Mouse (Mus musculus) ES-E14 (cell line): ENCODE data around the gene Slc36a4. TPM values are rescaled to one million over a fixed set of nuclear protein-coding genes. Genes with fewer than 3 reads are reported as not detected.

ENCODE experiments used
- DNase-seq: peaks from one replicate; pipeline ENCODE4 v3.0.0-alpha.2; 2013; ENCODE audit warnings: low read depth, low spot score
- H3K27ac ChIP-seq: 2 replicates; pipeline ENCODE4 v1.5.1; 2012; ENCODE audit warnings: low read depth, mild to moderate bottlenecking, low read length, moderate library complexity, mixed read lengths; ENCODE audit not compliant: poor library complexity, insufficient read depth, severe bottlenecking
- H3K36me3 ChIP-seq: 2 replicates; pipeline ENCODE4 v1.6.1; 2012; ENCODE audit warnings: mild to moderate bottlenecking, low read length, moderate library complexity, mixed read lengths; ENCODE audit not compliant: control insufficient read depth, poor library complexity, insufficient read depth, severe bottlenecking
- H3K4me1 ChIP-seq, 2 experiments: fragments of 150-350 bp in 1 of 2; sonication (generic) in 1 of 2; 2 replicates each; pipeline ENCODE4 v1.6.1; 2012; ENCODE audit warnings: low read length in 2 of 2, mild to moderate bottlenecking in 1 of 2, mixed read lengths in 1 of 2; ENCODE audit not compliant: control insufficient read depth in 2 of 2, insufficient read depth in 2 of 2, poor library complexity in 1 of 2
- H3K4me3 ChIP-seq, 2 experiments: fragments of 150-350 bp in 1 of 2; sonication (generic) in 1 of 2; 2 replicates each; pipeline ENCODE4 v1.5.1; 2012; ENCODE audit warnings: low read length in 2 of 2, low read depth in 1 of 2, mild to moderate bottlenecking in 1 of 2, mixed read lengths in 1 of 2; ENCODE audit not compliant: insufficient read depth in 1 of 2, poor library complexity in 1 of 2, severe bottlenecking in 1 of 2
- H3K9ac ChIP-seq: 2 replicates; pipeline ENCODE4 v1.6.1; 2012; ENCODE audit warnings: low read depth, mild to moderate bottlenecking, low read length, mixed read lengths; ENCODE audit not compliant: poor library complexity, insufficient read depth, severe bottlenecking
- H3K9me3 ChIP-seq: fragments of 150-350 bp; sonication (generic); 2 replicates; pipeline ENCODE4 v1.6.1; 2012; ENCODE audit warnings: low read depth, mild to moderate bottlenecking, low read length; ENCODE audit not compliant: control insufficient read depth, insufficient read depth
- CHD2 ChIP-seq: IDR thresholded peaks from 2 replicates; pipeline ENCODE4 v1.6.1; 2014; ENCODE audit warnings: mild to moderate bottlenecking, low read depth, low read length, inconsistent platforms
- HCFC1 ChIP-seq: IDR thresholded peaks from 2 replicates; pipeline ENCODE4 v1.6.1; 2012; ENCODE audit warnings: low read length, inconsistent platforms, borderline replicate concordance; ENCODE audit not compliant: insufficient read depth
- MAFK ChIP-seq: IDR thresholded peaks from 2 replicates; pipeline ENCODE4 v1.6.1; 2014; ENCODE audit warnings: mild to moderate bottlenecking, low read depth, low read length, inconsistent platforms; ENCODE audit not compliant: insufficient read depth
- ZC3H11A ChIP-seq: IDR thresholded peaks from 2 replicates; pipeline ENCODE4 v1.6.1; 2012; ENCODE audit warnings: low read depth, mild to moderate bottlenecking, inconsistent platforms, low read length, borderline replicate concordance
- ZNF384 ChIP-seq: IDR thresholded peaks from 2 replicates; pipeline ENCODE4 v1.6.1; 2012; ENCODE audit warnings: low read depth, low read length, inconsistent platforms
- in situ Hi-C, 2 experiments: fragments of 600-800 bp; cut with MboI; formaldehyde crosslinking; loops; one replicate each; pipeline ENCODE4 v1.15.1; 2025; ENCODE audit warnings: low sequenced_read_pairs in 2 of 2, inconsistent platforms in 1 of 2; ENCODE audit not compliant: unreplicated experiment in 2 of 2
- total RNA-seq: library from RNA; depleted of rRNA; stranded (reverse); fragments of 300-350 nt; gene quantifications from 2 replicates; pipeline ENCODE4 v1.2.3, GENCODE M21; 2012

The Slc36a4 gene
- total RNA-seq, 1 experiment: 3.9 TPM

- H3K4me1 ChIP-seq: peaks cover 0 to 2% of the 10 kb centered on the region in 2 experiments; a peak in 1 of 4 replicates
Observed at GRCm38 (mm10) chr9:15748383-15748782, 38.8 kb downstream of the Slc36a4 start.

GRCm38 (mm10) chr9:15759318-15759717 lies 49.8 kb downstream of the Slc36a4 start:
- H3K27ac ChIP-seq: no peak overlapping the region
- no peak overlapping the region for H3K9ac ChIP-seq
- DNase-seq: no peak
- no peak for TF ChIP-seq ZNF384
- TF ChIP-seq ZC3H11A: no peak
- TF ChIP-seq HCFC1: no peak
- TF ChIP-seq CHD2: no peak
- no peak for TF ChIP-seq MAFK
- H3K4me1 ChIP-seq: no peaks in the 10 kb centered on the region
- no peak overlapping the region for H3K4me3 ChIP-seq
- H3K9me3 ChIP-seq: no peaks in the 10 kb centered on the region
- no peaks in the 10 kb centered on the region for H3K36me3 ChIP-seq
- in situ Hi-C loops: no loop called here

More at GRCm38 (mm10) chr9:15748383-15748782, 38.8 kb downstream of the Slc36a4 start:
- in situ Hi-C loops: no loop called here
- no peak overlapping the region for H3K27ac ChIP-seq
- H3K4me3 ChIP-seq: no peak overlapping the region
- H3K9ac ChIP-seq: no peak overlapping the region
- H3K9me3 ChIP-seq: no peaks in the 10 kb centered on the region
- no peaks in the 10 kb centered on the region for H3K36me3 ChIP-seq
- no peak for DNase-seq
- TF ChIP-seq ZC3H11A: no peak
- no peak for TF ChIP-seq ZNF384
- no peak for TF ChIP-seq CHD2
- no peak for TF ChIP-seq MAFK
- TF ChIP-seq HCFC1: no peak

GRCm38 (mm10) chr9:15766379-15766778 lies 56.8 kb downstream of the Slc36a4 start:
- Histone ChIP-seq H3K9ac (no peak overlapping the region), H3K9me3 (no peaks in the 10 kb centered on the region), H3K4me1 (no peaks in the 10 kb centered on the region), H3K27ac (no peak overlapping the region), H3K4me3 (no peak overlapping the region), H3K36me3 (no peaks in the 10 kb centered on the region)
- in situ Hi-C loops: no loop called here
- TF ChIP-seq ZNF384 (no peak), ZC3H11A (no peak), CHD2 (no peak), HCFC1 (no peak), MAFK (no peak)
- DNase-seq: no peak

DNA sequence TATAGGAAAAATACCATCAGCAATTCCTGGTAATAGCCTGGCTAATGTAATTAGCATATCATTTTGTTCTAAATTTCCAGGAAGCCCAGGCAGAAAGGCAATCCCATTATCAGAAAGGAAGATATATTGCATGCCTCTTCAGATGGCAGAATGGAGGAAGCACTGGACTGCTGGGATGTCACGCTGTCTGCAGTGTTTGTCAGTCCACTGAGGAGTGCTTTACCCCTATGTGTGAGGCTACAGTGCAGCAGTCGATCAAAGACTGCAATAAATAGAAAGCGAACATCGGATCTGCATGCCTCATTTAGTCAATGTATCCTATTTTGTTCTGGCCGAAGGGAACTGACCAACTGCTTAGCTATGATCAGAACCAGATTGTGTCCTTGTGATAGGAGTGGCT lies 57.3 kb downstream of the Slc36a4 start:
- Histone ChIP-seq H3K36me3 (no peaks in the 10 kb centered on the region), H3K4me1 (no peaks in the 10 kb centered on the region), H3K27ac (no peak overlapping the region), H3K9ac (no peak overlapping the region), H3K4me3 (no peak overlapping the region), H3K9me3 (no peaks in the 10 kb centered on the region)
- no peak for TF ChIP-seq CHD2
- in situ Hi-C loops: no loop called here
- DNase-seq: no peak

GRCm38 (mm10) chr9:15772766-15773165 lies 63.2 kb downstream of the Slc36a4 start:
- DNase-seq: no peak
- H3K4me1 ChIP-seq: no peaks in the 10 kb centered on the region
- no peak overlapping the region for H3K27ac ChIP-seq
- TF ChIP-seq CHD2 (no peak), ZC3H11A (no peak), HCFC1 (no peak), MAFK (no peak), ZNF384 (no peak)
- H3K9ac ChIP-seq: no peak overlapping the region
- H3K4me3 ChIP-seq: no peak overlapping the region
- in situ Hi-C loops: no loop called here
- no peaks in the 10 kb centered on the region for H3K36me3 ChIP-seq
- no peaks in the 10 kb centered on the region for H3K9me3 ChIP-seq
